Mouse (Mus musculus) heart, postnatal 14 days (tissue): ENCODE measurements around the gene Ppp1r17. TPM values are rescaled to one million over a fixed set of nuclear protein-coding genes. Genes with fewer than 3 reads are reported as not detected.

Source experiments
- total RNA-seq, 2 experiments: library from RNA; stranded (reverse); gene quantifications; 2 replicates each; pipeline ENCODE4 v1.2.3; 2021

Ppp1r17 gene
- total RNA-seq, 2 experiments from 2014 or later, result not detected

Other genes starting within 250 kb of the Ppp1r17 start
- not detected for gene Itprid1, start 180.6 kb upstream of the Ppp1r17 start, total RNA-seq